Mouse (Mus musculus) G1E (cell line): Measurements from ENCODE around the gene Kpna3. TPM values are rescaled to one million over a fixed set of nuclear protein-coding genes. Genes with fewer than 3 reads are reported as not detected.
"Not testable (repeated sequence)": the region's sequence is repeated elsewhere in the genome, so short reads cannot be mapped to it uniquely, and the experiment has no call there.

Experiments used
- ATAC-seq: 2 replicates; pipeline ENCODE4 v1.8.0; 2016; ENCODE audit warnings: mild to moderate bottlenecking; ENCODE audit not compliant: insufficient number of reproducible peaks, poor library complexity, low FRiP score, severe bottlenecking; ENCODE audit errors: extremely low read depth
- DNase-seq: peaks from one replicate; pipeline ENCODE4 v3.0.0; 2012; ENCODE audit warnings: low spot score
- H3K27me3 ChIP-seq: 2 replicates; pipeline ENCODE4 v1.6.1; 2012; ENCODE audit warnings: mild to moderate bottlenecking, low read length, inconsistent platforms; ENCODE audit not compliant: insufficient read depth
- H3K36me3 ChIP-seq: replicated peaks from 2 replicates; pipeline ENCODE3; 2012; ENCODE audit warnings: mild to moderate bottlenecking, inconsistent platforms
- H3K4me1 ChIP-seq: 2 replicates; pipeline ENCODE4 v1.6.1; 2012; ENCODE audit warnings: low read depth, low read length, inconsistent platforms, mixed read lengths; ENCODE audit not compliant: insufficient read depth
- H3K4me3 ChIP-seq: 2 replicates; pipeline ENCODE4 v1.5.1; 2012; ENCODE audit warnings: low read depth, mild to moderate bottlenecking, inconsistent platforms, low read length, moderate library complexity, mixed read lengths
- H3K9me3 ChIP-seq: replicated peaks from 2 replicates; pipeline ENCODE4 v1.6.1; 2012; ENCODE audit warnings: inconsistent platforms
- CTCF ChIP-seq: IDR thresholded peaks from 2 replicates; pipeline ENCODE4 v1.5.1; 2012; ENCODE audit warnings: low read depth, low read length, inconsistent platforms, mixed read lengths
- GATA1 ChIP-seq: IDR thresholded peaks from 2 replicates; pipeline ENCODE4 v1.6.1; 2012; ENCODE audit warnings: borderline replicate concordance, low read length, inconsistent platforms, mixed read lengths
- GATA2 ChIP-seq: IDR thresholded peaks from 2 replicates; pipeline ENCODE4 v1.6.1; 2012; ENCODE audit warnings: low read depth, low read length, inconsistent platforms, borderline replicate concordance
- POLR2AphosphoS5 ChIP-seq: IDR thresholded peaks from 2 replicates; pipeline ENCODE4 v1.6.1; 2012; ENCODE audit warnings: low read depth, low read length, inconsistent platforms; ENCODE audit not compliant: insufficient replicate concordance
- TAL1 ChIP-seq: conservative IDR thresholded peaks from 2 replicates; pipeline ENCODE4 v1.6.1; 2012; ENCODE audit warnings: low read depth, low read length, inconsistent platforms, mixed read lengths
- polyA plus RNA-seq: library from polyadenylated mRNA; stranded (reverse); fragments of >175 nt; gene quantifications from 2 replicates; pipeline ENCODE4 v1.2.3, GENCODE M21; 2012
- total RNA-seq, 2 experiments: library from RNA; stranded (forward) in 1 of 2; stranded (reverse) in 1 of 2; fragments of 200-1000 nt in 1 of 2; fragments of >200 nt in 1 of 2; fragmentation: Nextera tagmentation in 1 of 2; gene quantifications; 2 replicates each; pipeline ENCODE4 v1.2.3; 2014 to 2017

Gene Kpna3
- total and polyA plus RNA-seq, 3 experiments: 11.8 to 79.2 (median 44.9) TPM

DNA sequence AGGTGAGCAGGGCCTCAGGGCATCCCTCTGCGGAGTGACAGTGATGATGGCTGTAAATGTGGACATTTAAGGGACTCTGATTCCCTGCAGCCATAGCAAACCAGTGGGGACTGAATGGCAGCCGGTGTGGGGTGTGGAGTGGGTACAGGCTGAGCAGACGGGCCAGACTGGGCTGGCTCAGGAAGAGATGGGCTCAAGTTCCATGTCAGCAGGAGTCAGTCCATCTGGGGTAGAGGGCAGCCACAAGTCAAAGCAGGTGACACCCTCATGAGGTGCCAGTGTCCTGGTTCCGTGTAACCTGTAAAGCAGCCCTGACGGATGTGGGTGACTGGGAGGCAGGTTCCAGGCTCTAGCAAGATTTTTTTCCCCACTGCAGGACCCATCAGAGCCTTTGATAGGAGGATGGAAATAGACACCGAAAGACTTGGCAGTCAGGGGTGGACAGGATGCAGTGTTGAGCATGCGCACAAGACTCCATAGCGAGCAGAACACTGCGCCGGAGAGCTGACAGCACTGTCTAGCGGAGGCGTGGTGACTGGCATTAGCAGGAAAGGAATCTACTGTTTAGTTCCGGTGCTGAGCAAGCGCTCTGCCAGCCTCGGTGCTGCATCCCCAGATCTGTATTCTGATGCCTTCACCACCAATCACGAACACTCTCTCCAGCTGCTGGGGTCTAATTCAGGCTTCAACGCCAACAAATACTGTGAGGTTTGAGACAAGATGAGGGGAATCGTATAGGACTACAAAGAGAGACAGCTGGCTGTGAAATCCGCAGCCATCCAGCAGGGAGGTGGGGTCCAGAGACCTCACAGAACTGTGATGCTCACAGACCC is 111.8 kb downstream of the Kpna3 start:
- DNase-seq (no peak), ATAC-seq (no peak)
- Histone ChIP-seq H3K27me3 (peaks cover 8% of the 10 kb centered on the region; the same call in 1 of the 2 replicates), H3K9me3 (no peaks in the 10 kb centered on the region), H3K4me1 (peaks cover 10% of the 10 kb centered on the region), H3K4me3 (no peak overlapping the region), H3K36me3 (no peaks in the 10 kb centered on the region)
- no peak for TF ChIP-seq GATA1

DNA sequence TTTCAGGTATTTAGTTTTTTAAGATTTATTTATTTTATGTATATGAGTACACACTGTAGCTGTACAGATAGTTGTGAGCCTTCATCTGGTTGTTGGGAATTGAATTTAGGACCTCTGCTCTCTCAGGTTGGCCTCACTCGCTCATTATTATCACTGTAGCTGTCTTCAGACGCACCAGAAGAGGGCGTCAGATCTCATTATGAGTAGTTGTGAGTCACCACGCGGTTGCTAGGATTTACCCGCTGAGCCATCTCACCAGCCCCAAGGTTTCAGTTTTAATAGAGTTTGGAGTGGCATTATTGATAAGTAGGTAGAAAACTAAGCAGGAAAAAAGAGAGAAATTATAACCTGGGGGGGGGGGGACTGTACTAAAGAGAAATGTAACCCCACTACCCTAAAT is 112.7 kb downstream of the Kpna3 start:
- not testable (repeated sequence) for DNase-seq, ATAC-seq, H3K27me3 ChIP-seq

DNA sequence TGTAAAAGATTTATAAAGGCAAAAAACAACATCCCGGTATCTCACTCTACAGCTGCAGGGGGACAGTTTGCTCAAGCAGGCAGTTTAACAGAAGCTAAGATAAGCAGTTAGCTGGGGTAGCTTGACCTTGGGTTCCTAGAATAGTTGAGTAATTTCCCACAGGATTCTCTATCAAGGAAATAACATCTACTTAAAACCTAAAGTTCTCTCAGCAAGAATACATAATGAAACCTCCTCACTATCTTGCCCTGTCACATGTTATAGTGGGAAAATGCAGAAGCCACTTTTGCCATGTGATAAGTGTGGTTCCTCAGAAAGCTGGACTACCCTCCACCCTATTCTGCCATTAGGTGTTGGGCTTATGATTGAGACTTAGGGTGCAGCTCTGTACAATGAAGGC is 116.9 kb downstream of the Kpna3 start:
- Histone ChIP-seq H3K9me3 (no peaks in the 10 kb centered on the region; the same call in 1 of the 2 replicates), H3K27me3 (peaks cover 2% of the 10 kb centered on the region; the same call in 1 of the 2 replicates), H3K4me1 (peaks cover 18% of the 10 kb centered on the region), H3K4me3 (no peak overlapping the region), H3K36me3 (no peaks in the 10 kb centered on the region)
- no peak for DNase-seq
- TF ChIP-seq GATA1: no peak
- TF ChIP-seq POLR2AphosphoS5: no peak
- TF ChIP-seq TAL1: no peak
- TF ChIP-seq GATA2: no peak
- TF ChIP-seq CTCF: no peak
- ATAC-seq: peak; percentile 60

More for the DNA sequence above, 112.7 kb downstream of the Kpna3 start:
- not testable (repeated sequence) for H3K9me3 ChIP-seq, H3K36me3 ChIP-seq, H3K4me3 ChIP-seq
- peaks cover 10% of the 10 kb centered on the region for H3K4me1 ChIP-seq

DNA sequence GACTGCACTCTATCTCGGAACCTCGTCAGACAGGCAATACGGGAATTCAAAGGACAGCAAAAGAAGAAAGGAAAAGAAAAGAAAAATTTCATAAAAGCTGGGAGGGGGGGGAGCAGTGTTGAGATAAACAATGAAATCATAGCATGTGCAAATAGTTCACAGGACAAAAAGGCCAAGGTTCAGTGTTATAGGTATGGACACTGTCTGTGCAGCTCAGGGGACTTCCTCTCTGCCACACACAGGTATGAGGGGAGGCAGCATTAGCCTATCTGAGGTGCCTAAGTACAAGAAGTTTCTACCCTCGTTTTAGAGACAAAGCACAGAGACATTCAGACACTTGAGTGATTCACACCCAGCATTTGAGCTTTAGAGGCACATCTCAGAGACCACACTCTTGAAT is 118.5 kb downstream of the Kpna3 start:
- Histone ChIP-seq H3K27me3 (no peaks in the 10 kb centered on the region), H3K4me3 (no peak overlapping the region), H3K9me3 (no peaks in the 10 kb centered on the region; the same call in 1 of the 2 replicates), H3K36me3 (no peaks in the 10 kb centered on the region), H3K4me1 (peaks cover 25% of the 10 kb centered on the region)
- no peak for TF ChIP-seq TAL1
- no peak for TF ChIP-seq CTCF
- no peak for TF ChIP-seq GATA1
- TF ChIP-seq GATA2: no peak
- TF ChIP-seq POLR2AphosphoS5: no peak
- no peak for ATAC-seq
- no peak for DNase-seq

DNA sequence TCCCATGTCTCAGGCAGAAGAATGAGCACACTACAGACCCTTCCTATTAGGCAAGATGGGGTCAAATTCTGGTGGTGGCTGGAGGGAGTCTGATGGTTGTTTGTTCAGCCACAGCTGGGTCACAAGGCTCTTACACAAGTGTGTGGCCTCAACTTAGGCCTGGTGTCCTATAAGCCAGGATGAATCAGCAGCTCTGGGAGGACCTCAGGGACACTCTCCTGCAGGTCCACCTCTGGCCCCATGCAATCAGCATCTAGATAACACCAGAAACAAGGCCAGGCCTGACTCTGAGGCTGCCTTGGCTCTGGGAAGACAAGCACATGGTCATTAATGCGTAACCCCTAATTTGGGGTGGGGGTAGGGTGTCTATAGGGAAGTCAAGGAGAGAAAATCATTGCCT is 118.9 kb downstream of the Kpna3 start:
- no peak for TF ChIP-seq GATA1
- TF ChIP-seq TAL1: no peak
- no peak for TF ChIP-seq POLR2AphosphoS5
- no peak for TF ChIP-seq CTCF
- TF ChIP-seq GATA2: no peak
- DNase-seq (no peak), ATAC-seq (no peak)
- no peaks in the 10 kb centered on the region; the same call in 1 of the 2 replicates for H3K9me3 ChIP-seq
- no peaks in the 10 kb centered on the region for H3K27me3 ChIP-seq
- no peak overlapping the region for H3K4me3 ChIP-seq
- no peaks in the 10 kb centered on the region for H3K36me3 ChIP-seq
- H3K4me1 ChIP-seq: peaks cover 25% of the 10 kb centered on the region

DNA sequence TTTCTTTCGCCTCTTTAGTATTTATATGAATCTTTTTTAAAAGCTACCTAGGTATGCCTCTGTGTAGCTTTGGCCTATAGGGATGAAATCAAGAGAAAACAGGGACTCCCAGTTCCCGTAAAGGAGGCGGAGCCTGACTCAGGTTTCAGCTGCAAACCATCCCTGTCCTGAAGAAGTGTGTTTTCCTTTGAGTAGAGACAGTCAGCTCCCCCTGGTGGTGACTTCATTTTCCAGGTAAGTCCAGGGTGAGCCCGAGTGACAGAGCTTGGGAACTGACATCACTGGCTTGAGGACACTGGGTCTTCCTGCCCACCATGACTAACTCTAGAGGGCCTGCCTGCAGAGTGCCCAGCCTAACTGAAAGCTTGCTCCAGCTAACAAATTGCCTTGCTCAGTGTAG is 122.8 kb downstream of the Kpna3 start:
- TF ChIP-seq GATA1 (no peak), CTCF (peak; percentile 39; the same call in 1 of the 2 replicates), POLR2AphosphoS5 (no peak), GATA2 (no peak), TAL1 (no peak)
- Histone ChIP-seq H3K36me3 (no peaks in the 10 kb centered on the region), H3K9me3 (no peaks in the 10 kb centered on the region), H3K27me3 (0 out of 2 replicates have a peak, but pooled peaks cover 3% of the 10 kb centered on the region), H3K4me1 (peaks cover 21% of the 10 kb centered on the region), H3K4me3 (no peak overlapping the region)
- ATAC-seq (0 out of 2 replicates have a peak, but pooled peaks have one; percentile 28), DNase-seq (peak; percentile 44)

Other genes starting within 250 kb of the Kpna3 start
- not detected in 2 replicates for gene Sgcg, start 181.4 kb downstream of the Kpna3 start, total RNA-seq (2014; fragmentation: Nextera tagmentation)
- gene Sgcg, start 181.4 kb downstream of the Kpna3 start, total RNA-seq (2017): 0.16 TPM in 1 of 2 replicates, not detected in the other
- not detected in 2 replicates for gene Sgcg, start 181.4 kb downstream of the Kpna3 start, polyA plus RNA-seq
- not detected in 2 replicates for gene Arl11, start 130.1 kb downstream of the Kpna3 start, total RNA-seq (2014; fragmentation: Nextera tagmentation)
- 0.12 TPM in 1 of 2 replicates, not detected in the other for gene Arl11, start 130.1 kb downstream of the Kpna3 start, total RNA-seq (2017)
- gene Arl11, start 130.1 kb downstream of the Kpna3 start, polyA plus RNA-seq: not detected in 2 replicates
- gene Ebpl, start 79.4 kb downstream of the Kpna3 start, total RNA-seq (2014; fragmentation: Nextera tagmentation): 1.8 and 3.5 TPM in 2 replicates
- 1.9 and 2.8 TPM in 2 replicates for gene Ebpl, start 79.4 kb downstream of the Kpna3 start, total RNA-seq (2017)
- 0.52 and 0.76 TPM in 2 replicates for gene Ebpl, start 79.4 kb downstream of the Kpna3 start, polyA plus RNA-seq
- gene Spryd7, start 117.0 kb upstream of the Kpna3 start, total RNA-seq (2014; fragmentation: Nextera tagmentation): 7.8 and 9.9 TPM in 2 replicates
- 10.5 and 10.8 TPM in 2 replicates for gene Spryd7, start 117.0 kb upstream of the Kpna3 start, total RNA-seq (2017)
- 2.9 and 3.7 TPM in 2 replicates for gene Spryd7, start 117.0 kb upstream of the Kpna3 start, polyA plus RNA-seq
- gene Trim13, start 158.4 kb upstream of the Kpna3 start, total RNA-seq (2014; fragmentation: Nextera tagmentation): 4.2 and 9.4 TPM in 2 replicates
- 4.6 and 4.9 TPM in 2 replicates for gene Trim13, start 158.4 kb upstream of the Kpna3 start, total RNA-seq (2017)
- 0.10 and 0.18 TPM in 2 replicates for gene Trim13, start 158.4 kb upstream of the Kpna3 start, polyA plus RNA-seq
- gene Kcnrg, start 167.6 kb upstream of the Kpna3 start, total RNA-seq (2014; fragmentation: Nextera tagmentation): 0.83 and 1.2 TPM in 2 replicates
- gene Kcnrg, start 167.6 kb upstream of the Kpna3 start, total RNA-seq (2017): 0.29 and 0.55 TPM in 2 replicates
- gene Kcnrg, start 167.6 kb upstream of the Kpna3 start, polyA plus RNA-seq: not detected in 2 replicates